Mouse (Mus musculus): ENCODE data around the gene Gm10139. TPM values are rescaled to one million over a fixed set of nuclear protein-coding genes. Genes with fewer than 3 reads are reported as not detected.
"Not testable (repeated sequence)": the region's sequence is repeated elsewhere in the genome, so short reads cannot be mapped to it uniquely, and the experiment has no call there.

Gm10139 gene
- not detected for polyA plus RNA-seq (2017; shearing (Covaris generic))

GRCm38 (mm10) chr13:65512378-65512777 lies at the start of gene Gm10139:
Gm10139 (plus strand) TSS chr13:65512678.
- not testable (repeated sequence) for ATAC-seq

DNA sequence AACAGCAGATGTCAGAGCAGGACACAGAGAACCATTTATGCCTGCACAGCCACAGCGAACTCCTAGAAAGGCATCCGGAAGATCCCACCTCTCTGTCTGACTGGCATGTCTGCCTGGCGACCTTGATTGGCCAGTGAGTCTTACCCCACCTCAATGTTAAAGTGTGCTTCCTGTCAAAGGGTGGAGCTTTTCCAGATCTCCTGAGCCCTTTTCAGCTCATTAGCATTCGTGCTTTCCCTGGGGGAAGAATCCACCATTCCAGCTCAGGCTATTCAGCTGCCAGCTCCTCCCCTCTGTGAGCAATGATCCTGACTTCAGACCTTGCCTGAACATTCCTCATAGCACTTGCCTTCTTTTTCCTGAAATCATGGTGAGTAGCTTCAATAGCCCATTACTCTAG lies 45.2 kb downstream of the Gm10139 start:
- not testable (repeated sequence) for ATAC-seq

Other genes with a start within 250 kb of the Gm10139 start
- gene Zfp369, start 233.9 kb upstream of the Gm10139 start, polyA plus RNA-seq (2017; shearing (Covaris generic)): 10 to 100 TPM; 14.5 to 16.7 TPM

Measured in CD4-positive, CD25-positive, alpha-beta regulatory T cell, adult 4 months (primary cell).